Mouse (Mus musculus) MEL (cell line): Measurements from ENCODE around the gene Slco2b1.

ENCODE experiments used
- CTCF ChIP-seq, 3 experiments: IDR thresholded peaks in 2 of 3; conservative IDR thresholded peaks in 1 of 3; 2 replicates each; pipeline ENCODE4 v1.5.1; 2011 to 2012; ENCODE audit warnings: low read length in 3 of 3, low read depth in 2 of 3, mild to moderate bottlenecking in 2 of 3, improper control_type of control experiment in 1 of 3, inconsistent platforms in 1 of 3, mixed read lengths in 1 of 3, moderate library complexity in 1 of 3; ENCODE audit not compliant: control insufficient read depth in 1 of 3, insufficient read depth in 1 of 3, poor library complexity in 1 of 3, severe bottlenecking in 1 of 3
- EP300 ChIP-seq, 2 experiments: IDR thresholded peaks; 2 replicates each; pipeline ENCODE4 v1.6.1; 2011; ENCODE audit warnings: improper control_type of control experiment in 2 of 2, low read length in 2 of 2, low read depth in 1 of 2, mild to moderate bottlenecking in 1 of 2
- MAFK ChIP-seq: IDR thresholded peaks from 2 replicates; pipeline ENCODE4 v1.6.1; 2011; ENCODE audit warnings: low read depth, mild to moderate bottlenecking, low read length, improper control_type of control experiment, borderline replicate concordance
- MAX ChIP-seq: IDR thresholded peaks from 2 replicates; pipeline ENCODE4 v1.6.1; 2011; ENCODE audit warnings: low read length, improper control_type of control experiment
- NELFE ChIP-seq: IDR thresholded peaks from 2 replicates; pipeline ENCODE4 v1.6.1; 2011; ENCODE audit warnings: low read depth, low read length, improper control_type of control experiment
- POLR2A ChIP-seq, 2 experiments: IDR thresholded peaks; 2 replicates each; pipeline ENCODE4 v1.6.1; 2011 to 2012; ENCODE audit warnings: low read length in 2 of 2, mild to moderate bottlenecking in 2 of 2, control low read depth in 1 of 2, improper control_type of control experiment in 1 of 2, low read depth in 1 of 2, moderate library complexity in 1 of 2; ENCODE audit not compliant: control insufficient read depth in 1 of 2, insufficient read depth in 1 of 2, poor library complexity in 1 of 2
- POLR2AphosphoS2 ChIP-seq: IDR thresholded peaks from 2 replicates; pipeline ENCODE4 v1.6.1; 2011; ENCODE audit warnings: low read length, improper control_type of control experiment
- RCOR1 ChIP-seq: IDR thresholded peaks from 2 replicates; pipeline ENCODE4 v1.6.1; 2012; ENCODE audit warnings: low read depth, mild to moderate bottlenecking, inconsistent platforms, low read length, improper control_type of control experiment
- TCF12 ChIP-seq: IDR thresholded peaks from 2 replicates; pipeline ENCODE4 v1.6.1; 2014; ENCODE audit warnings: low read depth, mild to moderate bottlenecking, inconsistent platforms, low read length, improper control_type of control experiment, moderate library complexity
- ZKSCAN1 ChIP-seq: IDR thresholded peaks from 2 replicates; pipeline ENCODE4 v1.6.1; 2012; ENCODE audit warnings: low read depth, mild to moderate bottlenecking, inconsistent platforms, low read length, improper control_type of control experiment, moderate library complexity

- TF ChIP-seq MAFK (no peak), EP300 (IDR thresholded peaks at IDR 0.05; ENCODE audit: low read depth in 1 of 2, low read length in 2 of 2) (no peak), POLR2A (IDR thresholded peaks at IDR 0.05; ENCODE audit: control insufficient read depth in 1 of 2, insufficient read depth in 1 of 2, low read depth in 1 of 2, low read length in 2 of 2, poor library complexity in 1 of 2) (no peak), CTCF (IDR thresholded peaks at IDR 0.05 in 2 of 3, conservative IDR thresholded peaks at IDR 0.05 in 1 of 3; ENCODE audit: control insufficient read depth in 1 of 3, insufficient read depth in 1 of 3, low read depth in 2 of 3, low read length in 3 of 3, poor library complexity in 1 of 3, severe bottlenecking in 1 of 3) (no peak), RCOR1 (no peak), TCF12 (no peak), NELFE (no peak), ZKSCAN1 (no peak), POLR2AphosphoS2 (no peak), MAX (no peak)
Observed at GRCm38 (mm10) chr7:99664571-99665485, 46.3 kb downstream of the Slco2b1 start.
